Mouse (Mus musculus) cerebellum, adult 11 months (tissue): ENCODE results near the gene Gm17490.
"Not testable (repeated sequence)": the region's sequence is repeated elsewhere in the genome, so short reads cannot be mapped to it uniquely, and the experiment has no call there.

ENCODE experiments used
- DNase-seq: peaks from one replicate; pipeline ENCODE4 v3.0.0; 2022

Gene Gm17490

DNA sequence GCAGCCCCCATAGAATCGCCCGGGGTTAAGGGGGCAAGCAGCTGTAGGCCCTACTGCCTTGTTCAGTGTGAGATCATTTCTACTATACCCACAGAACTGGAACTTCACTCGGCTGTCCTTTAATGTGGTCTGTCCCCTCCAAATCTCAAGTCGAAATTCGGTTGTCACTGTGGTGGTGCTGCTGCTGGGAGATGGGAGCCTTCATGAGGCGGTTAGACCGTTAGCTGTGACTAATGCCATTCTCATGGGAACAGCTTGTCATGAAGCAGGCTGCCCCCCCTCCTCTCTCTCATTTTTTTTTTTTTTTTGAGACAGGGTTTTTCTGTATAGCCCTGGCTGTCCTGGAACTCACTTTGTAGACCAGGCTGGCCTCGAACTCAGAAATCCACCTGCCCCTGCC lies 2.9 kb downstream of the Gm17490 start:
- DNase-seq: no peak

DNA sequence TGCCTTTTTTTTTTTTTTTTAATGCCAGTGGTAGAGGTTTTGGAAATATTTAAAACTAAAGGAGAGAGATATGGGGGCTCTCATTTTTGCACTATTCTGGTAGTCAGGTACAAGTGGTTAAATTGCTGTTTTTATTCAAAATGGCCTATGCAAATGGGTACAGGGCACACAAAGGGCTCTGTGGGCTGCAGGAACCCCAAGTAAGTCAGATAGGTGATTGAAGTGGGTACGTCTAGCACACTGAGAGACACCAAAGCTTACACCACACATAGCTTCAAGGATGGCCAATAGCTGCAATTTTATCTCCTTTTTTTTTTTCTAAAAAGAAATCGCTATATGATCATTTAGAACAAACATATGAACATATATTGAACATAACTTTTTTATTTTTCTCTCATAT lies 6.5 kb downstream of the Gm17490 start:
- no peak for DNase-seq

DNA sequence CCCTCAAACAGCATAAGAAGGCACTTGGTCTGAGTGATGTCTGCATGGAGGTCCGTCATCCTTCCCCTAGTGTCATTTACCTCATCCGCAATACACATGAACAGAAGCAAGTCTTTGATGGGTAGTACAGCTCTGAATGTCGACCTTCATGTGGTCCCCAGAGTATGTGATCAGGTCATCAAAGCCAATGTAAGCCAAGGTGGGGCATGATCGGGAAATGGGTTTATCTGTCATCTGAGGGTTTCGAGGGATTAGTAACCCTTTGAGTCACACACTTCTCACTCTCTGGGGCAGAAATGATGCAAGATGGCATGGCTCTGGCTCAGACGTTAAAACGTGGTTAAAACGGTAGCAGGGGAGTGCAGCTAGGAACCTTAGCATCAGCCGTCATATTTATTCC lies 9.2 kb downstream of the Gm17490 start:
- no peak for DNase-seq

DNA sequence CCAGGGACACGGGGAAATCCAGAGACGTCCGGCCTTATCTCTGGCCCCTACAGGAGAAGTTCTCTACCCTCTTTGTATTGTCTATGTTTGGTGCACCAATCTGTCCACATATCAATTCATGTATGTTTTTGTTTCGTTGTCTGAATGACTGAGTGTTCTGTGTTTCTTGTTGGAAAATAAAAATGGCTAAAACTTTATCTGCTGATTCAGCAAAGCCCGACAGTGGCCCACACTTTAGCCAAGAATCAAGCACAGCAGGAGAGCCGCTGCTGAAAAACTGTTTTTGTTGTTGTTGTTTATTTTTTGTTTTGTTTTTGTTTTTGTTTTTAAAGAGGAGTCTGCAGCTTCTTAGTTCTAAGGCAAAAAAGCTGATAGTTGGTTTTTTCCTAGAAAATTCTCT lies 13.1 kb downstream of the Gm17490 start:
- DNase-seq: not testable (repeated sequence)

DNA sequence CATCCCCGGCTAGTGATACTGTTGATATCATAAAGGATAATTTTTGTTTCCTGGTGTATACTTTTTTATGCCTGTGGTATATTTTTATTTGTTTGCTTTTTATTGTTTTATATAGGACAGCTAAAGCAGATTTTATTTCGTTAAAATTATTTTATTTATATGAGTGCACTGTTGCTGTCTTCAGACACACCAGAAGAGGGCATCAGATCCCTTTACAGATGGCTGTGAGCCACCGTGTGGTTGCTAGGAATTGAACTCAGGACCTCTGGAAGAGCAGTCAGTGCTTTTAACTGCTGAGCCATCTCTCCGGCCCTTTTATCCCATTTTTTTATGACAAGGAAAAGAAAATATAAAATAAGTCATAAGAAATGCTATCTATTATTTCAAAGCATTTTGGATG lies 19.3 kb downstream of the Gm17490 start:
- DNase-seq: not testable (repeated sequence)

DNA sequence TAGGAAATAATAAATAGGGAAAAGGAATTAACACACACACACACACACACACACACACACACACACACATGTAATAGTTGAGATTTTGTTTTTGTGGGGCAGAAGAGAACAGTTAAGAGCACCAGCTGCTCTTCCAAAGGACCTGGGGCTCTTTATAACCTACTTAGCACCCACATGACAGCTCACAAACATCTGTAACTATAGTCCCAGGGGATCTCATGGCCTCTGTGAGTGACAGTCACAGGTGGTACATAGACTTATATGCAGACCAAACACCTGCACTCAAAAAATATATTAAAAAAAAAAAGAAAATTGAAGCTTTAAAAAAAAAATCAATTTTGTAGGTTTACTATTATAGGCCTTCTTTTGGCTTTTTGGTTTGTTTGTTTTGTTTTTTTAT lies 21.2 kb downstream of the Gm17490 start:
- no peak for DNase-seq

DNA sequence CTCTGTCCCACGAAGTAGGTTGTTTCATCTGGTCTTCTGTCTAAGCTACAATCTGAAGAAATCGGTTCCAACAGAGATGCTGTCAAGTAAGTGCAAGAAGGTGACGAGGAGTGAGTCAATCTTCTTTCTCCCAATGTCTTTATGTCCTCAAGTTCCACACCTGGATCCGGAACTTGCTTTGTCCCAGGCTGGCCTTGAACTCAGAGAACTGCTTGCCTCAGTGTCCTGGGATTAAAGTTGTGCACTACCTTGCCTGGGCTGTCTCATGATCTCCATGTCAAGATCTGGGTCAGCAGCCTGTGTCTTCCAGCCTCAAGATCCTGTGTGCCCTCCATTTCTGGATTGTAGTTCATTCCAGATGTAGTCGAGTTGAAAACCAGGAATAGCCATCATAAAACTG lies 22.0 kb downstream of the Gm17490 start, which contains the start of gene Rbm17:
Gene Rbm17 (minus strand): TSS at position 101 of the 400 bp plus-strand sequence.
- DNase-seq: no peak

DNA sequence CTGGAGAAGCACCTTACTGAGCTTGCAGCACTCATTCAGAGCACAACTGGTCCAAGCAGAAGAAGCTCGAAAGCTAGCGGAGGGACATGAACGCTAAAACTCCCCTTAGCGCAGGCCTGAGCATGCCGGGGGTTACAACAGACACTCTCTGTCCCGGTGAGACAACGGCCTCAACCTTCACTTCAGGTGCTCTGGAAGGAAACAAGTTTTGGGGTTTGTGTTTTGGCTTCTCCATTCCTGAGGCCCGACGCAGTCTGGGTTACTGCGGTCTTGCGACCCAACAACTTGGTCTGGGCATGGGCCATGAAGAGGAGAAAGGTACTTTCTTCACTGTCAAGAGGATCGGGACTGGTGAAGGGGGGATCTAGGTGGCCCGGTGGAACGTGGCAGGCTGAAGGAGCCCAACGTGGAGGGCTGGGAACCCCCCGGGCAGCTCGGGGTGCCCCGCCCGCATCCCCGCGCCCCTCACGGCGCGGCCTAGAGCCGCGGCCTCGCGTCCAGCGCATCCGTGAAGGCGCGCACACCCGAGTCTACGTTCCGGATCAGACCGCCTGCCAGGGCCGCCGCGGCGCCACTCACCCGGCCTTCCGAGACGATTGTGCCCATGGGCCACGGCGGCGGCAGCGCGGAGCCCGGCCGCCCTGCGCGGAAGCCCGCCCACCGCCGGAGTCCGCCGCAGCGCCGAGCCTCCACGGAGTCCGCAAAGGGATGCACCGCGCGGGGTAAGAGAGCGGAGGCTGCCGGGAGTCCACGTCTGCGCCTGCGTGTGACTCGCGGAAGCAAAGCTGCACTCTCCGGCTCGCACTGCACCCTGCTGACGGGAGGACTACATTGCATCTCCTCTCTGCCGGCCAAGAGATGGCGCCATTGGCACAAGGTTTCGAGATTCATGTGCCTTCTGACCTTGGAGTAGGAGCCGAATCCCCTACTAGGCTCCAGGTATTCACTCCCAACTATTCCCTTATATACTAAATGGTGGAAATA lies 23.3 kb downstream of the Gm17490 start:
- DNase-seq: peak; percentile 94

DNA sequence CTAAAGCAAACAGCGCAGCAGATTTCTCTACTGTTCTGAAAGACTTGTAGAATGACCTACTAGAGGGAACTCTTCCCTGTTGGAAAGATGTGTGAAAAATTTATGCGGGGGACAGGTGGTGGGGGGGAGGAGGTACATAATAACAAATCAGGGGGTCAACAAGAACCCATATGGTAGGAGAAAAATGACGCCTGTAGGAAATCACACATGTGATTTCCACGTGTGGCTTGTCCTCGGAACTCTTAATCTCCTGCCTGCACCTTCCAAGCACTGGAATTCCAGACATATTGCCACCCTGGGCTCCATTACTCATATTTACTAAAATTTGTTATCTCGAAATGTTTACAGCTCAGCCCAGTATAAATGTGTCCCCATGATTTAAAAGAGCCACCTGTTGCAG lies 24.3 kb downstream of the Gm17490 start:
- DNase-seq: no peak

DNA sequence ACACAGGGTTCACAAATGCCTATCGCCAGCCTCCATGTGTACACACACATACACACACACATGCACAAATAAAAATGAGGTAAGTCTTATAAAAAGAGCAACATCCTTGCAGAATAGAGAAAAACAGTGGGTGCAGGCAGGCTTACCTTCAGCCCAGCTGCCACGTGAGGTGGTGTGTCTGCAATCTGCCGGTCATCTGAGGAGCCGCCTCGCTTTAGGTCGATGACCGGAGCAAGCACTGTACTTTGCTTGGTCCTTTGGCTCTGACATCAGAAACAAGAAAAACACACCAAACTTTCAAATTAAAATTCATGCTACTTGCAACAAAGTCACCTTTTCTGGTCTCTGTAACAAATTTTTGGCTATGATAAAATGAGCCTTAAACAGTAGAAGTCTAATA lies 28.2 kb downstream of the Gm17490 start:
- no peak for DNase-seq

DNA sequence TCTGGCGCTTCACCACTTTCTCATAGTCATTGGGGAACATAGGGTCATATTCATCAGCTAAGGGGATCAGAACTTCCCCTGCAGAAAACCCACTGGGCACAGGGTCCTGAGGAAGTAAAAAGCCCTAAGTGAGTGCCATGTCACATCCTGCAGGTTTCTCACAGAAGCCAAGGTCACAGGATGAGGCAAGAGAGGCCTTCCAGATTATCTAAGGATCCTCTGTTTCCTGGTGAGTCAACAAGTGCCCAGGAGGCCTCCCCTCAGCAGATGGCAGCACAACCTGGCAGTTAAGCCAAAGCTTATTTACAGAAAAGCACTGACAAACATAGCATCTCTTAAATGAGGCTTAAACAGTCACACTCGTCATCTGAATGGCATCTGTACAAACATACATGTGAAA lies 29.4 kb downstream of the Gm17490 start:
- DNase-seq: no peak

DNA sequence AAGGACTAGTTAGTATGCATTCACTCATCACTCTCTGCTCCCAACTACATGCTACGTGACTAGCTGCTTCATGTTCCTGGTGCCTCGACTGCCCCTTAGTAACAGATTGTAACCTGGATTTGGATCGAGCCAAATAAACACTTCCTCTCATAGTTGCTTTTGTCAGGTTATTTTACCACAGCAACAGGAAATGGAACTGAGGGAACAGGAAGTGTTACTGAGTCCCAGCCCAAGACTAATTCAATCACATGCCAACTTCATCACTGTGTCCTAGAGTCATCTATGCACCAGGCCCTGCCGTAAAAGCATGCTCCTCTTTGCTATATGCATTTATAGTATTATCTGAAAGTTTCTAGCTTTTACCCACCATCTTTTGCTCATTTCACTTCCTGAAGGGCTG lies 38.1 kb downstream of the Gm17490 start:
- no peak for DNase-seq

DNA sequence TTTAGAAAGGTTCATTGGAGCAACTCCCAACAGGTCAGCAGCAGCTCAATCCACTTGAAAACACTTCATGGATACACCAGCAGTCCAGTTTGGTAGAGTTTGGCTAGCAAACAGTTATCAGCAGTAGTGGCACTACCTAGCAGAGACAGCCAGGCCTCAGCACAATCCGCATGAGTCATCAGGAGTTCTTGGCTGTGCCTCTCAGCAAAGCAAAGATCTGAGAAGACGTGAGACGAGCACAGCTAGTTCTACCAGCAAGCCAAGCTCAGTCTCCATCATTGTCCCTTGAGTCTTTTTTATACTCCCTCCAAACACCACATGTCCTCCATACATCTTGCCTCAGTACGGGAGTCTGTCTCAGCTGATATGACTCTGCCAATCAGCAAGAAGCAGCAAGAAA lies 46.7 kb downstream of the Gm17490 start:
- no peak for DNase-seq

DNA sequence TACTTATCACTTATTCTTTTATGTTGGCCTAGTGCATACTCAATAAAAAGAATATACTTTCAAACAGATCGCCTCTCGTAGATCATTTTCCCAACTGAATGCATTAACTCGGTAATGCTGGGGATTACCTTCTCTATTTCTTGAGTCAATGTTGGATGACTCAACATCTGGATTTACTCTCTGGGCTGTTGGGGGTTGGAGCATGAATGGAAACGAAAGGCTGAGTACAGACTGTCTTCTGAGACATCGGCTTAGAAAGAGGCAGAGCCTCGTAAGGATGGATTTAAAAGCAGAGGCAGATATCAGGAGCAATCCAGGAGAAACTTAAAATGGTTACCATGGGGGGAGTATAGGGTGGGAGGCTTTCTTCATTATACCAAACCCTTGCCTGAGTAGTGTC lies 47.9 kb downstream of the Gm17490 start:
- no peak for DNase-seq
